Mouse (Mus musculus) cerebellum, adult 2 months (tissue): ENCODE data around the gene Igf2r.

ENCODE experiments used
- CTCF ChIP-seq: fragments of 200-500 bp; IDR thresholded peaks from 2 replicates; pipeline ENCODE4 v1.5.1; 2011; ENCODE audit warnings: low read depth, mild to moderate bottlenecking, control low read depth, low read length, moderate library complexity, borderline replicate concordance; ENCODE audit not compliant: insufficient read depth
- POLR2A ChIP-seq: fragments of 200-500 bp; IDR thresholded peaks from 2 replicates; pipeline ENCODE4 v1.6.1; 2011; ENCODE audit warnings: low read length, control low read depth, borderline replicate concordance; ENCODE audit not compliant: insufficient read depth

- TF ChIP-seq CTCF, result no peak
- TF ChIP-seq POLR2A, result no peak
These were observed 69.1 kb downstream of the Igf2r start for GRCm38 (mm10) chr17:12700373-12700772.
